Mouse (Mus musculus): ENCODE results near the gene Tra2a. TPM values are rescaled to one million over a fixed set of nuclear protein-coding genes. Genes with fewer than 3 reads are reported as not detected.
"Not testable (repeated sequence)": the region's sequence is repeated elsewhere in the genome, so short reads cannot be mapped to it uniquely, and the experiment has no call there.

Tra2a gene
- total RNA-seq (2021) = 10 to 100 TPM; 13.4 to 16.7 TPM
- long read RNA-seq, experiment 1, partial matches to known transcripts = 3 of 4 reads
- long read RNA-seq, experiment 1, other reads (novel, unspliced or antisense) = 1 of 4 reads
- long read RNA-seq, experiment 2, partial matches to known transcripts = 2 of 2 reads
- long read RNA-seq, experiment 2, other reads (novel, unspliced or antisense) = 0 of 2 reads

GRCm38 (mm10) chr6:49263847-49264243, at the start of gene Tra2a:
Gene Tra2a (minus strand): TSS chr6:49264033.
- intact Hi-C loops (cut with DNase I) = no loop called here

GRCm38 (mm10) chr6:49298286-49298685, 34.5 kb upstream of the Tra2a start:
- no peak for DNase-seq
- intact Hi-C loops (cut with DNase I) = no loop called here

More at GRCm38 (mm10) chr6:49263847-49264243, at the start of gene Tra2a:
- DNase-seq = peak; percentile 95 to 97

GRCm38 (mm10) chr6:49282122-49282521, 18.3 kb upstream of the Tra2a start:
- peak; percentile 33 to 44 for DNase-seq
- intact Hi-C loops (cut with DNase I) = no loop called here

GRCm38 (mm10) chr6:49280942-49281341, 17.1 kb upstream of the Tra2a start:
- intact Hi-C loops (cut with DNase I) = no loop called here
- no peak for DNase-seq

- DNase-seq = no peak
- intact Hi-C loops (cut with DNase I) = no loop called here
Observed at GRCm38 (mm10) chr6:49275296-49275695, 11.5 kb upstream of the Tra2a start.

- no peak for DNase-seq
- intact Hi-C loops (cut with DNase I) = no loop called here
Observed at GRCm38 (mm10) chr6:49274416-49275091, 10.7 kb upstream of the Tra2a start.

GRCm38 (mm10) chr6:49273934-49274333, 10.1 kb upstream of the Tra2a start:
- intact Hi-C loops (cut with DNase I) = no loop called here
- no peak for DNase-seq

GRCm38 (mm10) chr6:49272863-49273262, 9.0 kb upstream of the Tra2a start:
- DNase-seq = no peak
- intact Hi-C loops (cut with DNase I) = no loop called here

- intact Hi-C loops (cut with DNase I) = no loop called here
- no peak for DNase-seq
Observed at GRCm38 (mm10) chr6:49271815-49272214, 8.0 kb upstream of the Tra2a start.

GRCm38 (mm10) chr6:49269923-49270322, 6.1 kb upstream of the Tra2a start:
- intact Hi-C loops (cut with DNase I) = loop anchor here (2.0 kb wide), 2 partner anchors 49 to 129 kb away; partner anchors contain the start of gene Ccdc126
- DNase-seq = no peak

- intact Hi-C loops (cut with DNase I) = loop anchor here (2.0 kb wide), 2 partner anchors 50 to 130 kb away; partner anchors contain the start of gene Ccdc126
- DNase-seq = peak; percentile 61 to 71
Observed at GRCm38 (mm10) chr6:49269200-49269599, 5.4 kb upstream of the Tra2a start.

GRCm38 (mm10) chr6:49267686-49268085, 3.9 kb upstream of the Tra2a start:
- intact Hi-C loops (cut with DNase I) = loop anchor here (2.0 kb wide), 2 partner anchors 51 to 131 kb away; partner anchors contain the start of gene Ccdc126
- DNase-seq = no peak

GRCm38 (mm10) chr6:49265207-49265606, 1.4 kb upstream of the Tra2a start:
- DNase-seq; intact Hi-C loops (cut with DNase I): not testable (repeated sequence)

- DNase-seq; intact Hi-C loops (cut with DNase I): not testable (repeated sequence)
Observed at GRCm38 (mm10) chr6:49264446-49264845, 613 bp upstream of the Tra2a start.

GRCm38 (mm10) chr6:49263081-49263846, 569 bp downstream of the Tra2a start:
- intact Hi-C loops (cut with DNase I) = no loop called here

GRCm38 (mm10) chr6:49262421-49262820, 1.4 kb downstream of the Tra2a start:
- intact Hi-C loops (cut with DNase I) = no loop called here

More at GRCm38 (mm10) chr6:49263081-49263846, 569 bp downstream of the Tra2a start:
- peak in 1 of 2 experiments; percentile 11 for DNase-seq

GRCm38 (mm10) chr6:49259711-49260110, 4.1 kb downstream of the Tra2a start:
- no peak for DNase-seq
- intact Hi-C loops (cut with DNase I) = no loop called here

More at GRCm38 (mm10) chr6:49262421-49262820, 1.4 kb downstream of the Tra2a start:
- no peak for DNase-seq

GRCm38 (mm10) chr6:49257880-49258279, 6.0 kb downstream of the Tra2a start:
- intact Hi-C loops (cut with DNase I) = no loop called here

GRCm38 (mm10) chr6:49252207-49252606, 11.6 kb downstream of the Tra2a start:
- intact Hi-C loops (cut with DNase I) = no loop called here
- DNase-seq = no peak

More at GRCm38 (mm10) chr6:49257880-49258279, 6.0 kb downstream of the Tra2a start:
- no peak for DNase-seq

GRCm38 (mm10) chr6:49251199-49251598, 12.6 kb downstream of the Tra2a start:
- intact Hi-C loops (cut with DNase I) = no loop called here
- no peak for DNase-seq

GRCm38 (mm10) chr6:49247246-49247645, 16.6 kb downstream of the Tra2a start:
- intact Hi-C loops (cut with DNase I) = no loop called here
- no peak for DNase-seq

All from gastrocnemius, postnatal 36 days (tissue).